Mouse (Mus musculus) midbrain, embryonic 15.5 days (tissue): ENCODE measurements around the gene Mcu. TPM values are rescaled to one million over a fixed set of nuclear protein-coding genes. Genes with fewer than 3 reads are reported as not detected.

ENCODE experiments used
- ATAC-seq: fragments of 200-750 bp; cut with Nextera tagmentation; replicated peaks from 2 replicates; pipeline ENCODE4 v1.8.0; 2017; ENCODE audit warnings: moderate TSS enrichment
- H3K27ac ChIP-seq: fragments of 300-500 bp; sonication (generic); 2 replicates; pipeline ENCODE4 v1.5.1; 2015; ENCODE audit warnings: mild to moderate bottlenecking, inconsistent platforms
- H3K27me3 ChIP-seq: fragments of 300-500 bp; sonication (generic); replicated peaks from 2 replicates; pipeline ENCODE4 v1.6.1; 2015; ENCODE audit warnings: inconsistent platforms
- H3K36me3 ChIP-seq: fragments of 300-500 bp; sonication (generic); replicated peaks from 2 replicates; pipeline ENCODE4 v1.6.1; 2015; ENCODE audit warnings: inconsistent platforms
- H3K4me1 ChIP-seq: fragments of 300-500 bp; sonication (generic); 2 replicates; pipeline ENCODE4 v1.6.1; 2015; ENCODE audit warnings: inconsistent platforms
- H3K4me2 ChIP-seq: fragments of 300-500 bp; sonication (generic); 2 replicates; pipeline ENCODE4 v1.6.1; 2015; ENCODE audit warnings: inconsistent platforms, mild to moderate bottlenecking, moderate library complexity
- H3K4me3 ChIP-seq: fragments of 300-500 bp; sonication (generic); 2 replicates; pipeline ENCODE4 v1.5.1; 2015; ENCODE audit warnings: mild to moderate bottlenecking, inconsistent platforms
- H3K9ac ChIP-seq: fragments of 300-500 bp; sonication (generic); 2 replicates; pipeline ENCODE4 v1.6.1; 2015; ENCODE audit warnings: mild to moderate bottlenecking, inconsistent platforms
- H3K9me3 ChIP-seq: fragments of 300-500 bp; sonication (generic); 2 replicates; pipeline ENCODE4 v1.6.1; 2016; ENCODE audit warnings: inconsistent platforms
- WGBS: fragments of 180-500 bp; shearing (Covaris S2); methylation state at CpG from one replicate; pipeline ENCODE4 v1.1.7; 2015; ENCODE audit warnings: mixed read lengths; 5-methylcytosine and 5-hydroxymethylcytosine counted together
- polyA plus RNA-seq: library from polyadenylated mRNA; unstranded; fragments of >200 nt; fragmentation: Nextera tagmentation; extraction: Ambion mirVana; gene quantifications from 2 replicates; pipeline ENCODE4 v1.2.1, GENCODE M21; 2015

The Mcu gene
- polyA plus RNA-seq, 1 experiment from 2014 or later, result 29.8 TPM

DNA sequence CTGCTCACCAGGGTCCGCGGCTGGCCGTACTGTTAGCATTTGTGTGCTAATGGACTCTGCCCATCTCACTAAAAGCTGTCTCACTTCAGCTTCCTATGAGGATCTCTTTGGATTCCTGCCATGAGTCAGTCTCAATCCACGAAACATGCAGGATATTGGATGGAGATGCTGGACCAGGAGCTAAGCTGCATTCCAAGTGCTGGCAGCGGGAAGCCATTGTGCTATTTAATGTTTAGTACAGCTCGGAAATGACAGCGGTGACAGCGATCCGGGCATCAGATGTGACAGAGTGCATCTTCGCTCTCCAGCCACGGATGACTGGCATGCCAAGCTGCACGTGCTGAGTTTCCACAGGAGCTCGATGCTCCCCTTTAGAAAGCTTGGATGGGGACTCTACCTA lies 99.3 kb downstream of the Mcu start:
- Histone ChIP-seq H3K27ac (no peak overlapping the region), H3K4me3 (no peak overlapping the region), H3K9ac (no peak overlapping the region), H3K4me1 (no peaks in the 10 kb centered on the region), H3K27me3 (no peaks in the 10 kb centered on the region), H3K36me3 (no peaks in the 10 kb centered on the region), H3K9me3 (no peaks in the 10 kb centered on the region), H3K4me2 (no peak overlapping the region)
- no peak for ATAC-seq
- WGBS, result 83% methylated on average over 13 of the region's 13 CpGs

DNA sequence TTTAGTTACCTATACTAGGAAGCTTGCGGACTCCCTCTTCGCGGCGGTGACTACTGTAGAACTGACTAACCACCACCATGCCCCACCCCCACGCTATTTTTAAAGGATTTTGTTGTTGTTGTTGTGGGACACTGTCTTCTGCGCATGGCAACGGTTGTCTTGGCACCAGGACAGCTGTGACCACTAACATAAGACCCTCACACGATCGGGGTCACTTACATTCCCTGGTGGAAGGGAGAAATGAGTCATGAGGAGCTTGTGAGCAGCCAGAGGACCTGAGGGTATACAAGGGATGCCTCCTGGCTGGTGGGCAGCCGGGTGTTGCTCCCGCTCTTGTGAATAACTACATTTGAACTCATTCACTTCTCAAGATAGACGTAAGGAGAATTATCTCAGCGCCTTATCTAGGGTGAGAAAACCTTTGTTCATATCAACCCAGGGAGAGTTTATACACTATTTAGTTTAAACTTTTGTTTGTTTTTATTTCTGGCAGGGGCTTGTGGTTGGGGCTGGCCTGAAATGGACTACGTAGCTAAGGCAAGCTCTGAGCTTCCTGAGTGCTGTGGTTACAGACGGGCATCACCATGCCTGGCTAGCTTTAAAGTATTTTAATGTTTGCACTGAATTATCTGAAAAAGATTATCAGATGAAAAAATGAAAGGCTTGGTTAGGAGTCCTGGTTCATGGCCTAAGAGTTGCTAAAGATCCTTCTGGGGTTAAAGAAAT lies 101.6 kb downstream of the Mcu start:
- ATAC-seq, result no peak
- H3K36me3 ChIP-seq, result no peaks in the 10 kb centered on the region
- H3K4me2 ChIP-seq, result no peak overlapping the region
- H3K9me3 ChIP-seq, result no peaks in the 10 kb centered on the region
- 83% methylated on average over 15 of the region's 15 CpGs for WGBS
- H3K9ac ChIP-seq, result no peak overlapping the region
- no peak overlapping the region for H3K4me3 ChIP-seq
- no peaks in the 10 kb centered on the region for H3K4me1 ChIP-seq
- H3K27ac ChIP-seq, result no peak overlapping the region
- no peaks in the 10 kb centered on the region for H3K27me3 ChIP-seq

DNA sequence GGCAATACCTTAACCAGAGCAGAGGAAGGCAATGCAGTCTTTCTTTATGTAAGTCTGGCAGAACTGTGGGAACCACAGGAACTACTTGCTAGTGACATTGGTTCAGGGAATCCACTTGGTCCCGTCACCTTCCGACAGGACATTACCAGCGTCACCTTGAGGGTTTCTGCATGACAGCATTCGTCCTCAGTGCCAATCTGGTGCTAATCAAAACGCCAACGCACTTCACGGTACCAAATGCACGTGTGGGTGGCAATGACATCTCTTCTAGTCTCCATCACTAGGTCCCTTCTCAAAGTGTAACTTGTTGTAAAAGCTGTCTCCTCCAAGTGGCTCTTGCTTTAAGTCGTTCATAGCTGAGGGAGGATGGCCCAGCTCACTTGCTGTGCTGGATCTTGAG lies 104.3 kb downstream of the Mcu start:
- Histone ChIP-seq H3K27ac (no peak overlapping the region), H3K27me3 (no peaks in the 10 kb centered on the region), H3K9me3 (no peaks in the 10 kb centered on the region), H3K4me1 (no peaks in the 10 kb centered on the region), H3K4me2 (no peak overlapping the region), H3K4me3 (no peak overlapping the region), H3K36me3 (no peaks in the 10 kb centered on the region), H3K9ac (no peak overlapping the region)
- no peak for ATAC-seq
- 89% methylated on average over 9 of the region's 9 CpGs for WGBS

DNA sequence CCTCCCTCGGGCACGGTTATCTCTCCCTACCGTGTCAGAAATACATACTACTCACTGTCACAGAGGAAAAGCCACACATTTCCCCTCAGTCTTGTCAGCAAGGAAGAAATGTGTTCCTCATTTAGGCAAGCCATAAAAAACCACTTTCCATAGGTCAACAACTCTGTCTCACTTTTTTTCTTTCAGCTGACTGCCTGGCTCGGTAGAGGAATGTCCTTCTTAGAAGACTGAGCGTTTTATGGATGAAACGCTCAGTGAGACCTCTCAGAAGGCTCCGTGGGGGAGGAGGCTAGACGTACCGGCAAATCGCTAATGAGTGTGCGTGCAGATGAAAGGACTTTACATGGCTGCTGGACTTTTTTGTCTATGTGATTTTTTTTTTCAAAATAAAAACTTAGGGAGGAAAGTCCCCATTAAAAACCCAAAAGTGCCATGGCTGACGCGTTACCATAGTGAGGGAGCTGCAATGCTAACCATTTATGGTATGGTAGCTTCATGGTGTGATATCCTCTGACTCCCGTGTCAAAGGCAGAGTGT lies 105.0 kb downstream of the Mcu start:
- H3K27ac ChIP-seq, result no peak overlapping the region
- H3K4me3 ChIP-seq, result no peak overlapping the region
- no peak; the same call in 1 of the 2 replicates for ATAC-seq
- no peaks in the 10 kb centered on the region for H3K9me3 ChIP-seq
- no peak overlapping the region for H3K4me2 ChIP-seq
- WGBS, result 47% methylated on average over 14 of the region's 14 CpGs
- H3K36me3 ChIP-seq, result no peaks in the 10 kb centered on the region
- H3K4me1 ChIP-seq, result no peaks in the 10 kb centered on the region
- H3K9ac ChIP-seq, result no peak overlapping the region
- H3K27me3 ChIP-seq, result no peaks in the 10 kb centered on the region

DNA sequence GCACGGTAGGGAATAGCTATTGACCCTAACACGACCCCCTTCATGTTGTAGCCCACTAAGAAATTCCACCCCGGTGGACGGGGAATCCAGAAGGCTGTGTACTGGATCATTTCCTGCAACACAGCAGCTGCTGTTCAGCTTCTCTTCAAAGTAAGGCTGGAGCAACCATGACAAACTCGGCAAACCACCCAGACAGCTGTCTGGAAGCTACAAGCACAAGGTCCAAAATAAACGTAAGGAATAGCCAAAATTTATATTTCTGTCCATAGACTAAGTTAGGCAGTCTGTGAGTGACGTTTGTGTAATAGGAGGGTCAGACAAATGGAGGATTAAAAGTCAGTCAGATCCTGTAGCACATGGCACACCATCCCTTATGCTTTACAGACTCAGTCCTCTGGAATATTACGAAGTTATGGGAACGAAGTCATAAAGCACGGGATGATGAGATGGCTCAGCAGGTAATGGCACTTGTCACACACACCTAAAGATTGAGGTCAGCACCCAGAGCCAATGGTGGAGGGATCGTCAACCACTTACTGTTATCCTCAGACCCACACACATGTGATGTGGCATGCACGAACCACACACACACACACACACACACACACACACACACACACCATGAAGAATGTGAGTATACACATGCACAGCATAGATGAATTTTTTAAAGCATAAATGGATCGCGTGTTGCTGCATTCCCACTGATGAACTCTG lies 105.6 kb downstream of the Mcu start:
- H3K9me3 ChIP-seq, result no peaks in the 10 kb centered on the region
- H3K4me1 ChIP-seq, result no peaks in the 10 kb centered on the region
- H3K36me3 ChIP-seq, result no peaks in the 10 kb centered on the region
- H3K9ac ChIP-seq, result no peak overlapping the region
- WGBS, result 78% methylated on average over 14 of the region's 14 CpGs
- H3K27ac ChIP-seq, result no peak overlapping the region
- no peaks in the 10 kb centered on the region for H3K27me3 ChIP-seq
- H3K4me2 ChIP-seq, result no peak overlapping the region
- no peak overlapping the region for H3K4me3 ChIP-seq
- peak; percentile 37; the same call in 1 of the 2 replicates for ATAC-seq

DNA sequence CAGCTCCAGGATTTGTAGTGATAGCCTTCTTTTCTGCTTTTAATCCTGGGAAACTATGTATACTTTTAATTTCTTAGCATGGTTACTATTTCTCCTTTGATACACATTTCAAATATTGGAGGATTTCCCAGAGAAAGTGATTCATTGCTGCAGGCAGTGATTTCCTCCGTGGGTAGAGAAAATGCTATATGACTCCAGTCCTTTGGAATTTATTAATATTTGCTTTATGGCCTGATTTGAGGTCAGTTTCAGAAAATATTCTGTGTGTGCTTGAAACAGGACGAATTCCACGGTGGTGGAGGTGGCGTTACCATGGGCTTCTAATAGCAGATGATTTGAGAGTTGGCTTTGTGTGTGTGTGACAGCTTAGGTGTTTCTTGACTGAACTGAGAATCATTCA lies 107.3 kb downstream of the Mcu start:
- 78% methylated on average over 4 of the region's 4 CpGs for WGBS
- no peak overlapping the region for H3K4me2 ChIP-seq
- H3K9me3 ChIP-seq, result no peaks in the 10 kb centered on the region
- no peak overlapping the region for H3K27ac ChIP-seq
- ATAC-seq, result no peak
- no peaks in the 10 kb centered on the region for H3K4me1 ChIP-seq
- no peak overlapping the region for H3K4me3 ChIP-seq
- H3K9ac ChIP-seq, result no peak overlapping the region
- H3K36me3 ChIP-seq, result no peaks in the 10 kb centered on the region
- no peaks in the 10 kb centered on the region for H3K27me3 ChIP-seq

DNA sequence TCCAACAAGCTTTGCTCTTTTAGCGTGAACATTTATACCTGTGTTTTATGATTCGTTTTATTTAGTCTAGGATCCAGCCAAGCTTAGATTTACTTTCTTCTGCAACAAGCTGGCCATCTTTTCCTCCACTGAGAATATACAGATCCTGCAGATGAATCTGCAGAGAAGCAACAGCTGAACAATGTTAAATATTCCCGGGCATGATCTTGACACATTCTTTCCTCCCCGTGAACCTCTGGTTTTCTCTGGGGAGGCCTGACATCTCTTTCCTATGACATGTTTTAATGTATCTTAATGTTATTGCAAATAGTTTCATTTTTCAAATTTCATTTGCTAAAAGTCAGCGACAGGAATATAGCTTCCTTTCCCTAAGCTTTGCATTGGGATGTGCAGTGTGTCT lies 109.8 kb downstream of the Mcu start:
- H3K27ac ChIP-seq, result no peak overlapping the region
- H3K4me3 ChIP-seq, result no peak overlapping the region
- 84% methylated on average over 5 of the region's 5 CpGs for WGBS
- no peak for ATAC-seq
- no peak overlapping the region for H3K9ac ChIP-seq
- H3K4me2 ChIP-seq, result no peak overlapping the region
- no peaks in the 10 kb centered on the region for H3K27me3 ChIP-seq
- H3K36me3 ChIP-seq, result no peaks in the 10 kb centered on the region
- H3K9me3 ChIP-seq, result no peaks in the 10 kb centered on the region
- H3K4me1 ChIP-seq, result peaks cover 8% of the 10 kb centered on the region

DNA sequence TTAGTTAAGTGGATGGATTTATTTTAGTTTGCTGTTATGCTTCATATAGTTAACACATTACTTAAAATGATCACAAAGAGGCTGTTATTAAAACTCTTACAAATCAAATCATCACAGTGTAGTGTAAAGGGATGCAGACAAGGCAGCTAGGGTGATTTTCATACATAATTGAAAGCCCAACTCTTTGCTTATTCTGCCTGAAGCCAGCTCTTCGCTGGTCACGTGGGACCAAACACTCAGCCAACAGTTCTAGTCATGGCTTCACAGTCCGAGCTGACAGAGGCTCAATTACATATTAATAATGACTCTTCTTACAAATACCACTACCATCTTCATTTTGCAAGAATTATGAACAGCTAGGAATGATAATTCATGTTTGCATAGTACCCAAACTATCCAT lies 112.2 kb downstream of the Mcu start:
- H3K9me3 ChIP-seq, result no peaks in the 10 kb centered on the region
- 0 out of 2 replicates have a peak overlapping the region, but pooled peaks have one; percentile 44 for H3K4me2 ChIP-seq
- H3K4me3 ChIP-seq, result no peak overlapping the region
- 0 out of 2 replicates have a peak, but pooled peaks have one; percentile 62 for ATAC-seq
- H3K36me3 ChIP-seq, result no peaks in the 10 kb centered on the region
- H3K4me1 ChIP-seq, result peaks cover 8% of the 10 kb centered on the region
- no peak overlapping the region for H3K9ac ChIP-seq
- H3K27me3 ChIP-seq, result no peaks in the 10 kb centered on the region
- 42% methylated on average over 3 of the region's 3 CpGs for WGBS
- H3K27ac ChIP-seq, result no peak overlapping the region

DNA sequence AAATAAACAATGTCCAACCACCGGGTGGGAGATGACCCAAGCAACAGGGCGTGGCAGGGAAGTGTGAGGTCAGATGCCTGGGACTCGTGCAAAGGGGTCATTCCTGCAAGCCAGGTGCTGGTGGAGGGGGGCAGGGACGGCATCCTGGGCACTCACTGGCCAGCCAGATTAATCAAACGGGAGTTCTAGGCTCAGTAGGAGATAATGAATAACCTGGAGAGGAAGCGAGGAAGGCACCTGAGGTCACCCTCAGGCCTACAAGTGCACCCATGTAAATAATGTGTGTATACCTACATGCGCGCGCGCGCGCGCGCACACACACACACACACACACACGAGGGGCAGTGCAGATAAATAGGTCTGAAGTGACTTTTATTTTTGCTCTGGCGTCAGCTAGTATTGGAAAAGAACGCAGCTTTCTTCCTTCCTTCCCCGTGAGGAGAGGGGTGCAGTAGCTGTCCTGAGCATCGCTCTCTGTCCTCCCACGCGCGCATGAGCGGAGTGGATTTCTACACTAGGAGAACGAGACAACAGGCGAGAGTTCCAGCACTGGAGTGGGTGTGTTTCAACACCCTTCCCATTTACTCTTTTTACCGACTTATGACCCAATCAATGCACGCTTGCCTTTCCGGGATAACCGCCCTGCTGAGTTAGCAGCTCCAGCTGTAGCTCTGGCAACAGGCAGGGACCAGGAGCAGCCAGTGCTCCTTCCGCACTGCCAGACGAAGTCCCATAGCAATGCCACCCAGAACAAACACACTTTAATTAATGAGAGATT lies 112.9 kb downstream of the Mcu start:
- Histone ChIP-seq H3K9me3 (no peaks in the 10 kb centered on the region), H3K27me3 (no peaks in the 10 kb centered on the region), H3K4me2 (peak overlapping the region; percentile 44), H3K4me1 (peaks cover 8% of the 10 kb centered on the region), H3K27ac (no peak overlapping the region), H3K4me3 (peak overlapping the region; percentile 12; the same call in 1 of the 2 replicates), H3K9ac (no peak overlapping the region), H3K36me3 (no peaks in the 10 kb centered on the region)
- 51% methylated on average over 31 of the region's 31 CpGs for WGBS
- peak; percentile 74 for ATAC-seq

DNA sequence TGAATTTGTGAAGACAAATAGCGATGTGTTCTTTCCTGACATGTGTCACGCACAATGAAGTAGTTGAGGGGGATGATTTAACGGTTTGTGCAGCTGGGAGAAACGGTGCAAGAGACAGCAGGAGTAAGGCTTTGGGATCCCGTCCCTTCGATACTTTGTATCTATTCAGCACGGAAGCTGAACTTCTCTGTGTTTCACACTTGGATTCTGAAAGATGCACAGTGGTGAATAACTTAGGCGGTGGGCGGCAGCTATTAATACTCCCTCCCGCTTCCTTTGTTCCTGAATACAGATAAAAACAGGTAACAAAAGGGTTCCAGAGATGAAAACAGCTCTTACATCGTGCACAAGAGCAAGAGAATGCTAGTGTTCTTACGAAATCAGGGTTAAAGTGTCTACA lies 114.1 kb downstream of the Mcu start:
- Histone ChIP-seq H3K9me3 (no peaks in the 10 kb centered on the region), H3K36me3 (no peaks in the 10 kb centered on the region), H3K9ac (no peak overlapping the region), H3K27ac (no peak overlapping the region), H3K4me2 (no peak overlapping the region), H3K27me3 (no peaks in the 10 kb centered on the region), H3K4me3 (no peak overlapping the region), H3K4me1 (peaks cover 8% of the 10 kb centered on the region)
- no peak for ATAC-seq
- 66% methylated on average over 12 of the region's 12 CpGs for WGBS

DNA sequence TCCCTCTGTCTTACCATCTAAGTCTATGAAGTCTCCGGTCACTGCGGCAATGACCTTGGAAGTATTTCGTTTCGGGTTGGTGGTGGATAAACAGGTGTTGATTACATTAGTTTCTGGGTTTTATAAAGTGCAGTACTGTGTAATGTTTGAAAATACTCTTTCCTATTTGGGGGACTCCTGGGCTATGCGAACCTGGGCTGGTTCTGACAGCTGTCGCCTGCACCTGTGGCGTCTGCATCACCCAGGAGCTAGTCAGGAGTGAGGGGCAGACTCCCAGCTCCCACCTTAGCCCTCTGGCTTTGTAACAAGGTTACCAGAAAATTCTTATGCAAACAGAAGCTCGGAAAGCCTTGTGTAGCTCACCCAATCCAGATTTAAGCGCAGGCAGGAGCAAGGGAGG lies 114.7 kb downstream of the Mcu start:
- Histone ChIP-seq H3K9ac (no peak overlapping the region), H3K27ac (no peak overlapping the region), H3K9me3 (no peaks in the 10 kb centered on the region), H3K4me2 (no peak overlapping the region), H3K27me3 (no peaks in the 10 kb centered on the region), H3K36me3 (no peaks in the 10 kb centered on the region), H3K4me3 (no peak overlapping the region), H3K4me1 (peaks cover 8% of the 10 kb centered on the region)
- ATAC-seq, result no peak
- WGBS, result 90% methylated on average over 9 of the region's 9 CpGs

DNA sequence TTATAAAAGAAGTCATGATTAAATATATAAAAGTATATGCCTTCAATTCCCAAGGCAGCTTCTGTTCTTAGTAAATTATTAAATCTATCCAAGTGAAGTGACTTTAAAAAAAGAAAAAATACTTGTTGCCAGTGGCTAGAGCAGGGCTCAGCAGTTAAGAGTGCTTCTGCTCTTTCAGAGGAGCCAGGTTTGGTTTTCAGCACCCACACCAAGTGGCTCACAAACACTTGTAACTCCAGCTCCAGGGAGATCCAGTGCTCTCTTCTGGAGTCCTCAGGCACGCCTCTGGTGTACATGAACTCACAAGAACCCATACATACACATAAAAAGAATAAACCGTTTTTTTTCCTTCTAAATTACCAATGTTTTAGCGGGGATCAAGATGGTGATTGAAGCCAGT lies 116.3 kb downstream of the Mcu start:
- Histone ChIP-seq H3K36me3 (no peaks in the 10 kb centered on the region), H3K27me3 (no peaks in the 10 kb centered on the region), H3K4me3 (no peak overlapping the region), H3K27ac (no peak overlapping the region), H3K9me3 (no peaks in the 10 kb centered on the region), H3K4me2 (no peak overlapping the region), H3K9ac (no peak overlapping the region), H3K4me1 (peaks cover 8% of the 10 kb centered on the region)
- no peak for ATAC-seq
- WGBS, result 86% methylated on average over 3 of the region's 3 CpGs
